Mouse (Mus musculus) spleen, adult 18-20 months (tissue): ENCODE data around the gene Tmem265.

Source experiments
- DNase-seq, 2 experiments: peaks; one replicate each; pipeline ENCODE4 v3.0.0; 2022; ENCODE audit warnings: mixed read lengths in 2 of 2

Tmem265 gene

DNA sequence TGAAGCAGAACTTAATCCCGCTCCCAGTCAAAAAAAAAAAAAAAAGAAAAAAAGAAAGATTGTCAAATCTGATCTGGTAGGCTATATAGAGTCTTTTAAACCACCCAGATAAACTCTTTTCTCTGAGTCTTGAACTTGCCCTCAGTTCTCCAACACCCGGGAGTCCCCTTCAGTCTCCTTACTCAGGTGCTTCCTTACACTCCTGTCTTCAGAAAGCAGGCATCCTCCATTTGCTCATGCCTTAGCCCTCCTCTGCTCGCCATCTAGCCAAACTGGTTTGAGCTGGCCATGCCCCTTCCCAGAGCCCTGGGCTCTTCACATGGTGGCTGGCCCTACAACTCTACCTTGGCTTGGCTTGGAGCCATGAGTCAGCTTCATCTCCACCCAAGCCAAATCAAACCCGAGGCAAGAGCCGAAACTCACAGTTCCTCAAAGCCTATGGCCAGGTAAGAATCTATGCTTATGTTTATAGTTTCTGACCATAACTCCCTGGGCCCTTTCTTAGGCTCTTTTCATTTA lies at the start of gene Tmem265:
Gene Tmem265 (plus strand): TSS at position 51 of the 519 bp plus-strand sequence.
- no peak for DNase-seq

DNA sequence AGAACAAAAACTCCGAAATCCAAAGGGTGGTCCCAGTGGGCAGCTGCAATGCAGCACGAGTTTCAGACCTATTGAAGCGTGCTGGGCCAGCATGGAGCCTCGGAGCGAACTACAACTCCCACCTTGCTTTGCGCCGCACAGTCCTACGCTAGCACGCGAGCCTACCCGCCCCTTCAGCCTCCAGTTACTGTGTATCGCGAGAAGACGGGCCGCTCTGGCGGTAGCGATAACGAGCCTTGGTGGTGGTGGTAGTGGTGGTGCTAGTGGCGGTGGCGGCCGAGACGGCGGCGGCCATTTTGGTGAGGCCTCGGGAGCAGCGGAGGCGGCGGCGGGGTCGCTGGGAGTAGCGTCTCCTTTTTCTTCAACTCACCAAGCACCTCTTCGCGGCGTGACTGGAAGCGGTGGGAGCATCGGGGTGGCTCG lies 49.4 kb upstream of the Tmem265 start, which contains the start of gene Srcap:
Gene Srcap (plus strand): TSS at position 176 of the 423 bp plus-strand sequence.
- peak; percentile 90 to 93 for DNase-seq

DNA sequence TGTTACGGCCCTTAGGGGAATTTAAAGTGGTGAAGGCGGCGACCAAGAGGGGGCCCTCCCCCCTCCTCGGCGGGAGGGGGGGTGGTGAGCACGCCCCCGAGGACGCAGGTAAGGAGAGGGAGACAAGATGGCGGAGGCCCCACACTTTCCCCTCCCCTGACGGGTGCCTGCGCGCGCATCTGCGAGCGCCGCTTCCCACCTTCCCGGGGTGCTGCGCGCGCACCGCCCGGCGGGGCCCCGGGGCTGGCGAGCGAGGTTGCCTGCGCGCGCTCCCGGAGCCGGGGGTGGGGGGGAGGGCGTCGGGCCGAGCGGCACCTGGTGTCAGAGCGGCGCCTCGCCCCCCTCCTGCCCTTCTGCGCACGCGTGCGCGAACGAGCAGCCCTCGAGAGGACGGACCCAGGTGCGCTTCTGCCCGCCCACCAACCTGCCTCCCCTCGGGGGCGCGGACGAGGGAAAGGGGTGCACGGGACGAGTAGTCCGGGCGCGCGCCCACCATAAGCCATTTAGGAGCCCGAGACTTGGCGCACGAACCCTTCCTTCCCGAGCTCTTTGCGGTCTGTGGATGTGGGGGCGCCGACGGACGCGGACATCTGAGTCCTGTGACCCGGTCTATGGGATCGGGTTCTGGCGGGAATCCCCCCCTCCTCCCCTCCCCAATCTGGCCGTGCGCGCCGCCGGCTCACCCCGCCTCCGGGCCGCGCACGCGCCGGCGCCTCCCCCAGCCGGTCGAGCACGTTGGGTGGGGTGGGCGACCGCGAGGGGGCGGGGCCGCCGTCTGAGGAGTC lies 48.8 kb upstream of the Tmem265 start:
- DNase-seq: peak; percentile 88 to 89

DNA sequence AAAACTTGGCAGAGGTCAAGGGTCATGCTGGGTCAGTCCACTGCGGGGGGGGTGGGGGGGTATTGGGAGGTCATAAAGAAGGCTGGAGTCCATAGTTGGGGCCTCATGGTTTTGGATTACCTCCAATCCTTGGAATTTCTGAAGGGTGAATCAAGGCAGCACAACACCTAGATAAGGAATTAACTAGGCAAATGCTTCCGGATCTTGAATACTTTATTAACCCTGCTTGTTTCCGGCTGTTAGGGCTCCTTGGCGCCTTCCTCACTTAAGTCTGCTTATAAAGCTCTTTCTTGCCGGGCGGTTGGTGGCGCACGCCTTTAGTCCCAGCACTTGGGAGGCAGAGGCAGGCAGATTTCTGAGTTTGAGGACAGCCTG lies 48.2 kb upstream of the Tmem265 start:
- peak; percentile 12 to 47 for DNase-seq

DNA sequence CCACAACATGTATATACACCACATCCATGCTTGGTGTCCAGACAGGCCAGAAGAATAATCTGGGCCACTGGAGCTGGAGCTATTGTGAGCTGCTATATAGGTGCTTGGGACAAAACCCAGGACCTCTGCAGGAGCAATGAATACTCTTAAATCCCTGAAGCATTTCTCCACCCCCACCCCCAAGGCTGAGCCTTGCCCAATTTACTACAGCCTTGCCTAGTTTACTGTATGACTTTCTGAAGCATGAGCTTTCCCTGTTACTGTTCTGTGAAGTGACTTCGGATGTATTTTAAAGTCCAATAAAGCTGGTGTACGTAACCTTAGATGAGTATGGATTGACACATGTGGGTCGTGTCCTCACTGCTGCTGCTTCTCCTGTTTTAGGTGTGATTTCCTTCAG lies 47.4 kb upstream of the Tmem265 start:
- no peak for DNase-seq

DNA sequence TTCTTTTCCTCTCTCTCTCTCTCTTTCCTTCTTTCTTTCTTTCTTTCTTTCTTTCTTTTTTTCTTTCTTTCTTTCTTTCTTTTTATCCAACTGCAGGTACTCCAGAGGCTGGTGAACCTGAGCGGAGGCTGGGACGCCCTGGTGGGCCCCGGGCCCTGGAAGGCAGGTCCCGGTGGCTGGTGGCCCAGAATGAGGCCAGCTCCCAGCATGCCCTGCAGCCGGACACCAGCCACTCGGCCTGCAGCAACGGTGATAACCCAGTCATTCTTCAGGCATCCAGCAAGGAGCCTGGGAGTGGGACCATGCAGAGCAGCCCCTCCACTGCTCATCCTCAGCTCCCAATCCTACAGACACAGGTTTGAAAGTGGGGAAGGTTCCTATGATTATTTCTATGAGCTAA lies 45.3 kb upstream of the Tmem265 start:
- DNase-seq: no peak

DNA sequence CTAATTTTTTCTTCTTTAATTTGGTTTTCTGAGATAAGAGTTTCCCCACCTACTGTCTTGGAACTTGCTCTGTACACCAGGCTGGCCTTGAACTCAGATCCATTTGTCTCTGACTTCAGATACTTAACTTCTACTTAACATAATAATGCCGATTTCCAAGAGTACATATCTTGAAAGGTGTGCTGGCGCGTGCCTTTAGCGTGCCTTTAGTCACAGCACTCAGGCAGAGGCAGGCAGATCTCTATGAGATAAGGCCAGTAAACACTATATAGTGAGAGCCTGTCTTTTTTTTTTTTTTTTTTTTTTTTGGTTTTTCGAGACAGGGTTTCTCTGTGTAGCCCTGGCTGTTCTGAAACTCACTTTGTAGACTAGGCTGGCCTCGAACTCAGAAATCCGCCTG lies 44.8 kb upstream of the Tmem265 start:
- no peak for DNase-seq

DNA sequence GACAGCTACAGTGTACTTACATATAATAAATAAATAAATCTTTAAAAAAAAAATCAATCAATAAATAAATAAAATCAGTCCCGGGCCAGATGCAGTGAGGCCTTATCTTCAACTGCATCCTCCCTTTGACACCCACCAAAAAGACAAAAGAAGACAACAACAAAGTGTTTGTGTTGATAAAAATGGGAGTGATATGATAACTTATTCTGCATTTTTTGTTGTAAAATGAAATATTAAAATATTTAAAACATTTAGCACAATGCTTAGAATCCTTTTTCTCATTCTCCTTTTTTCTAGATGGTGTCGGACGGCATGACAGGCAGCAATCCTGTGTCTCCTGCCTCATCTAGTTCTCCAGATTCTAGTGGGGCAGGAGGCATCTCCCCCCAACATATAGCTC lies 41.9 kb upstream of the Tmem265 start, which contains the start of gene Gm42715:
Gene Gm42715 (plus strand): TSS at position 301 of the 400 bp plus-strand sequence.
- DNase-seq: no peak

DNA sequence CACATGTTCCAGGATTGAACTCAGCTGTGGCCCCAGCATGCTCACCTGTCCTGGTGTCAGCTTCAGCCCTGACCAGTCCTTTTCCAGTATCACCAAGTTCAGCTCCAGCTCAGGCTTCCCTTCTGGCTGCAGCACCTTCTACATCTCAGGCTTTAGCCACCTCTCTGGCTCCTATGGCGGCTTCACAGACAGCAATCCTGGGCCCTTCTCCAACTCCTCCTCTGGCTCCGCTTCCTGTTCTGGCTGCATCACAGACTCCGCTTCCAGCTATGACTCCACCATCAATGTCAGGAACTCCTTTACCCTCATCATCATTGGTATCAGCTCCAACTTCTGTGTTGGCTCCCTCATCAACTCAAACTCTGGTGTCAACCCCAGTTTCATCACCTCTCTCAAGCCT lies 19.5 kb upstream of the Tmem265 start:
- no peak for DNase-seq

DNA sequence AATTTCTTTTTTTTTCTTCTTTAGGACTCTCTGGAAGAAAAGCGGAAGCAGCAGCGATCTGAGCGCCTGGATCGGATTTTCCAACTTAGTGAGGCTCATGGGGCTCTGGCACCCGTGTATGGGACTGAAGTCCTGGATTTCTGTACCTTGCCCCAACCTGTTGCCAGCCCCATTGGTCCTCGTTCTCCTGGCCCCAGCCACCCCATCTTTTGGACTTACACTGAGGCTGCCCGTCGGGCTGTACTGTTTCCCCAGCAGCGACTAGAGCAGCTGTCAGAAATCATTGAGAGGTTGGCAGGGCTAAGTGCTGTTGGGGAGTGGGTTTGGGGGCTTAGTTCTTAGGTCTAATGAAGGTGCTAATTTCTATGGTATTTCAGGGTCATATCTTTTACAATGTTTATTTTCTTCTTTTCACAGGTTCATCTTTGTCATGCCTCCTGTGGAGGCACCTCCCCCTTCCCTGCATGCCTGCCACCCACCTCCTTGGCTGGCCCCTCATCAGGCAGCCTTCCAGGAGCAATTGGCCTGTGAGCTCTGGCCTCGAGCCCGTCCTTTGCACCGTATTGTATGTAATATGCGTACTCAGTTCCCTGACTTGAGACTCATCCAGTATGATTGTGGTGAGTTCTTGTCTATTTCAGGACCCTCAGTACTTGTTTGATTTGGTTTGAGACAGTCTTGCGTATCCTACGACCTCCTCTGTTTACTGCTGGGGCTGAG lies 11.9 kb upstream of the Tmem265 start:
- DNase-seq: no peak

DNA sequence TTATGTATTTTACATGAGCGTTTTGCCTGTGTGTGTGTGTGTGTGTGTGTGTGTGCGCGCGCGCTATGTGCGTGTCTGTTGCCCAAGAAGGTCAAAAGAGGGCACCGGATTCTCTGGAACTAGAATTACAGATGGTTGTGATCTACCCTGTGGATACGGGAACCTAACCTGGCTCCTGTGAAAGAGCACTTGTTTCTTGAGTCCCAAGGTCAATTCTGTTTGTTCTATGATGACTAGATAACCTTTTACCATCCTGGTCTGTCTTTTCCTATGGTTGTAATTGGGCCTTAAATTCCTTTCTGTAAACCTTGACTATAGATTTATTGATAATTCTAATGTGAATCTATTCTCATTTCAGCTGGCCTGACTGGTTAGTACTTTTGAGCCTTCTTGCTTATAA lies 9.6 kb upstream of the Tmem265 start:
- no peak for DNase-seq

DNA sequence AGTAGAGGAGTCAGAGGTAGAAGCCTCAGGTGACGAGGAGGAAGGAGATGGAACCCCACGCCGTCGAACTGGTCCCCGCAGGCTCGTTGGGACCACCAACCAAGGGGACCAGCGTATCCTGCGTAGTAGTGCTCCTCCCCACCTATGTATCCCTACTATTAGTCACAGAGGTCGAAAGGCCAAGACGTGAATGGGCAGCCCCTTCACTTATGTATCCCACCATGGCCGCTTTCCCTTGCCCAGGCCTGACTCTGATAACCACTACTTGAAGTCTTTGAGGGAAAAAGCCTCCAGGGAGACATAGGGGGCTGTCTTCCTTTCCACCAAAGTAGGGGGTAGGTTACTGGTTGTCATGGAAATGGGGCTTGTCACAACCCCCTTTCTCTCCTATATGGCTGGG lies 610 bp upstream of the Tmem265 start:
- no peak for DNase-seq

DNA sequence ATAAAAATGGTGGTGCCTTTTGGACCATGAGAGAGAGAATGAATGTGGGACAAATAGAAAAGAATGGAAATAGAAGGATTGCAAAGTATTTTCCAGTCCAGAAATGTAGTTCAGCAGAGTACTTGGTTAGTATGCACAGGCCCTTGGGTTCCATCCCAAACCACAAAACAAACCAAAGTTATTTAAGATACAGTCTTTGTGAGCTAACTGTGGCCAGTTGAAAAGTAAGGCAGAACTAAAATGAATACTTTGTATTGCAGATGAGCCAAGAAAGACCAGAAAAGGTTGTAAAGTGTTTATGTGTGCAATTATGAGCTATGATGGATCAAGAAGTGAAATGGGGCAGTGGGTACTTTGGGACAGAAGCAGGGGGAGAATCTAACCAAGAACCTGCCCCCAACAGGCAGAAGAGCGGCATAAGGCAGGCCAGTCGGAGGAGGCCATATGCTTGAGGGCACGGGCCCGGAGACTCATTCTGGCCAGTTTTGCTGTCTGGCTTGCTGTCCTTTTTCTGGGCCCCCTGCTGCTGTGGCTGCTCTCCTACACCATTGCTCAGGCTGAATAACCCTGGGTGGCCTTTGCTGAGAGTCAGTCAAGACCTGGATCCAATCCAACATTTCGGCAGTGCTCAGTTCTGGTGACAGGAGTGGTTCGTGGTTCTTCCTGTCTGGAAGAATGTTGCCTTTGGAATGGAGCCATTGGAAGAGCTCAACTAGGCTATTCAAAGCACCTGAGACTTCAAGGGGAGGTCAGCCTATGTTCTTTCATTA lies 3.4 kb downstream of the Tmem265 start:
- no peak for DNase-seq

DNA sequence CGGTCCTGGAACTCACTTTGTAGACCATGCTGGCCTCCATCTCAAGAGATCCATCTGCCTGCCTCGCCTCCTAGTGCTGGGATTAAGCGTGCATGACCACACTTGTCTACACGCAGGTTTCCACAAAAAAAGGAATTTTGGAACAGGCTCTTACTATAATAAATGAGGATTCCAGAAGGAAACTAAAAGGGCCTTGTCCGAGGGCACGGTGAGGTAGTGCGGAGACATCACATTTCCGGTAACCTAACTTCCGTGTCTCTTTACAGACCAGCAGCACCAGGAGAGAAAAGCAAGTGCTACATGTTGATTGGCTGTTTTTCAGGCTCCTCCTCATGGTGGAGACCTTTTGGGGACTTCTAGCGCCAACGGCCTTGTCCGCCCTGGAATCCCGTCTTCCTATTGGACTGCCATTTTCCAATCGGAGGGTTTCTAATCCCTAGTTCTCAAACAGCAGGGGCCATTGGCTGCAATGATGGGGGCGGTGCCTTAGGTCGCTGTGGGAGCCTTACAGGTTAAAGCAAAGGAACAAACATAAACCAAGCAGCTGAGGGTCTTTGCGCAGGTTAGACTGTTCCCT lies 11.8 kb downstream of the Tmem265 start, which contains the start of gene Phkg2:
Gene Phkg2 (plus strand): TSS at position 446 of the 577 bp plus-strand sequence.
- DNase-seq: peak; percentile 74 to 80

DNA sequence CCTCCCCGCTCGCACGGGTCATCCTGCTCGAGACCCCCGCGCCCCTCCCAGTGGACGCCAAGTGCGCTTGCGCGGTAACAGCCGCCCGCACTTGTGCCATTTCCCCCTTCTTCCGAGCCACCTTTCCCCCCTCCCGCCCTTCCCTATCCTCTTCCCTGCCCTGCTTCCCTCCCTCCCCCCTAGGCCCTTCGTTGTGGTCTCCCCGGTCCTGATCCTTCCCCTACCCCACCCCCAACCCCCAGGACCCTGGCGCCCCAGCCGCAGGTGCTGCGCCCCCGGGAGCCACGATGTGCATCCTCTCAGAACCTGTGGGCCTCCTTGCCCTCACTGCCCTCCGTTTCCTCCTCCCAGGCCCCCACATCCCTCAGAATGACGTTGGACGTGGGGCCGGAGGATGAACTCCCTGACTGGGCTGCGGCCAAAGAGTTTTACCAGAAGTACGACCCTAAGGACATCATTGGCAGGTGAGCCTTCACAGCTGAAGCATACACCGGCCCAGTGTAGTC lies 12.4 kb downstream of the Tmem265 start:
- no peak for DNase-seq

DNA sequence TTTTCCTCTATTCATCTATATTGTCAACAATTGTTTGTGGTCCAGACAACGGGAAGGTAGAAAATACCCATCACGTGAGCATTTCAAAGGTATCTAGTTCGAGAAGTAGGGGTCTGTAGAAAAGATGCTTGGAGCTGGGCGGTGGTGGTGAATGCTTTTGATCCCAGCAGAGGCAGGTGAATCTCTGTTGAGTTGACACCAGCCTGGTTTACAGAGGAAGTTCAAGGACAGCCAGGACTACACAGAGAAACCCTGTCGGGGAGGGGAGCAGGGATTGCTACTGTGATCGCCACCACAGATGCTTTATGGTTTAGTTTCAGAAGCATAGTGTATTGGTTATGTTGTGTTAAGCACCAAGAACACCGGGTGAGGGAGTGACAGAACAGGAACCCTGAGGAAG lies 12.9 kb downstream of the Tmem265 start:
- no peak for DNase-seq

DNA sequence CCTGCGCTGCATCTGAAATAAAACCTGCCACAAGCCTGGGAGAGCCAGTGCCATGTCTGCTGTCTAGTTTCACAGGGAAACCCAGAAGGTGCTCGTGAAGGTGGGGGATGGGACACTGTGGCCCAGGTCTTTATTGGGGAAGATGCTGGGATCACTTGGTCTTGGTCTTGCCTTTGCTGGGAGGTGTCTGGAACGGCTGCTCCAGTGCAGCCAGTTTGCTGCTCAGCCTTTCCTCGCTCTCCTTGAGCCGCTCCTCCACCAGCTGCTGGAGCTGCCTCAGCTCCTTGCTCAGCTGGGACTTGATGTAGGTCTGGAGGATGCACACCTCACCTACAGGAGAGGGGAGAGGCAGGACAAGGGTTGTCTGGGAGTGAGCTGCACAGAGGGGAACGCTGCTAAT lies 22.1 kb downstream of the Tmem265 start:
- no peak for DNase-seq

DNA sequence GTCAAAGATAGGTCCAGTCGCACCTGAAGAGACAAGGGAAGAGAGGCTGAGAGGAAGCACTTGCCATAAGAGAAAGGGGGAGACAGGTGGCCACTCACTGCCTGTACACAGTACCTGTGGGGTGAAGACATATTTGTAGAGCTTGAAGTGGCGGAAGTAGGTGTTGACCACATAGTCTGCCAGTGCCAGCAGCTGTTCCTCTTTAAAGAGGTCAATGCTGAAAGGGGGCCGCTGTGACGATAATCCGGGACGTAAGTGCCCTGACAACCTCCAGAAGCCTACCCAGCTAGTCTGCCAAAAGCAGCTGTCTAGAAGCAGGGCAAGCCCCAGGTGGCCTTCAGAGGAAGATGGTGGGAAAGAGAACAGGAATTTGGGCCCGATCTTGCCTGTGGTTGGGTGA lies 23.8 kb downstream of the Tmem265 start:
- no peak for DNase-seq

DNA sequence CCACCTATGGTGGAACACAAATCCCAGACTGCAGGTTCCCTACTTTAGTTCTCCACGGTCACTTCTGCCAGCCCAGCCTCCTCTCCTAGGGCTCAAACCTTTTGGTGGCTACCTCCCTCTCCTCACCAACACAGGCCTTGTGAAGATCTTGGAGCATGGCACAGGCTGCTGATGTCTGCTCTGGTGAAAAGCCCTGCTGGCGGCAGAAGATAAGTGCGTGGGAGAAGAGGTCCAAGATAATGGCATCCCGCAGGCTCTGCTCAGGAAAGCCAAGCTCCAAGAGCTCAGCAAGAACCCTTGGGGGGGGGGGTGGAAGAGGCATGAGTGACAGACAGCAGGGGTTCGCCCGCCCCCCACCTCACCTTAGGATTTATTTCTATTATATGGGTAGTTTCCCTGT lies 25.0 kb downstream of the Tmem265 start:
- no peak for DNase-seq

DNA sequence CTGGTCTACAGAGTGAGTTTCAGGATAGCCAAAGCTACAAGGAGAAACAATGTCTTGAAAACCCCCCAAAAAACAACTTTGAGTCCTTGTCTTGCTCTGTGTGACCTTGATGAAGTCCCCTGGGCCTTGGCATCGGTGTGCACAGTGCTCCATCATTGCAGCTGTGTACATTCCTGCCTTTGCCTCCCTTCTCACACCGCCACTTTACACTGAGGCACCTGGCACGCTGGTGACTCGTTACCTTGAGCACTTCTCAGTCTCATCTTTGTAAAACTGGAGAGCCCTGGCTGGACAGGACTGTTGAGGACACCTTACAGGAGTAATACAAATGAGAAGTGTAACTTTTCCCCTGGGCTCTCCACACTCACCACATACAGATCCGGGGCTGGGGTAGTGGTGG lies 26.0 kb downstream of the Tmem265 start:
- DNase-seq: no peak

DNA sequence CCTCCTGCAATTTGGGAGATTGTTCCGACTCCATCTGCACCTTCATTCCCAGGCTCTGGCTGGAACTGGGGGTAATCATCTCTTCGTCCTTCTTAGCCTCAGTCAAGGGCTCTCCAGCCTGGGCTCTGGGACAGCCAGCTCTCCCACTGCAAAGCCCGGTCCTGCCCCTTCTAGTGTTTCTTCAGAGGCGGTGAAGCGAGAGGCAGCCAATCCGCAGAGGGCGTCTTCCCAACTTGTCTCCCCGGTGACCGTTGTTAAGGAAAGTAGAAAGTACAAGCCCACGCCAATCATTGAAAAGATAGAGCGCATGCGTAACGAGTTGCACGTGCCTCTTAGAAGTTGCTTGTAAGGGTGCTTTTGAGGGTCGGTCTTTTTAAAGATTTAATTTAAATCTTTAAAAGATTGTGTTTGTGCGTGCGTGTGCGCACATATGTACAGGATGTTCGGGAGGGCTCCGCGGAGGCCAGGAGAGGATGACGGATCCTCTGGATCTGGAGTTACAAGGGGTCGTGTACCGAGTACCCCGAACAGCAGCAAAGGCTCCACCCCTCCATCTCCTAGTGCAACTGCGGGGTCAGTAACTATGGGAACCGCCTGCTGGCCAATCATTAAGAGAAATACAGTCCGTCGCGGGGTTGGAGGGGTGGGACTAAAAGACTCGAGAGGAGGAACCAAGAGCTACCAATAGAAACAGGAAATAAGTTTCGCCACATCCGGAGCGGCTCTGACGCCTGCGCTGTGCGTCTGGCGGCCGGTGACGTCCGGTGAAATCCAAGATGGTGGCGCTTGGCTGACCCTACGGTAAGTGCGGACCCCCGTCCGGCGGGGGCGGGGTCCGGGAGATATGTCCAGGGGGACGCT lies 27.1 kb downstream of the Tmem265 start, which contains the start of the genes Ccdc189 and Rnf40:
Gene Ccdc189 (minus strand): TSS at position 585 of the 861 bp plus-strand sequence.
Gene Rnf40 (plus strand): TSS at position 757 of the 861 bp plus-strand sequence.
- DNase-seq: peak; percentile 79 to 86
